Mouse (Mus musculus) intestine, embryonic 14.5 days (tissue): ENCODE results near the gene Umad1. TPM values are rescaled to one million over a fixed set of nuclear protein-coding genes. Genes with fewer than 3 reads are reported as not detected.

ENCODE experiments used
- ATAC-seq: fragments of 200-750 bp; cut with Nextera tagmentation; replicated peaks from 2 replicates; pipeline ENCODE4 v1.8.0; 2017; ENCODE audit warnings: low read depth, moderate number of reproducible peaks, moderate TSS enrichment, moderate library complexity; ENCODE audit not compliant: low FRiP score, low TSS enrichment
- DNase-seq: peaks from one replicate; pipeline ENCODE4 v3.0.0-alpha.2; 2018; ENCODE audit warnings: low spot score
- H3K27ac ChIP-seq: fragments of 300-500 bp; sonication (generic); 2 replicates; pipeline ENCODE4 v1.5.1; 2014; ENCODE audit warnings: low read depth, mild to moderate bottlenecking, control low read depth
- H3K27me3 ChIP-seq: fragments of 300-500 bp; sonication (generic); replicated peaks from 2 replicates; pipeline ENCODE4 v1.6.1; 2014; ENCODE audit warnings: low read length, control low read depth; ENCODE audit not compliant: control insufficient read depth, insufficient read depth
- H3K36me3 ChIP-seq: fragments of 300-500 bp; sonication (generic); 2 replicates; pipeline ENCODE4 v1.6.1; 2014; ENCODE audit warnings: low read length, control low read depth; ENCODE audit not compliant: control insufficient read depth, insufficient read depth
- H3K4me1 ChIP-seq: fragments of 300-500 bp; sonication (generic); replicated peaks from 2 replicates; pipeline ENCODE4 v1.6.1; 2014; ENCODE audit warnings: low read length, control low read depth, mixed read lengths; ENCODE audit not compliant: control insufficient read depth, insufficient read depth
- H3K4me2 ChIP-seq: fragments of 300-500 bp; sonication (generic); 2 replicates; pipeline ENCODE4 v1.6.1; 2014; ENCODE audit warnings: low read length
- H3K4me3 ChIP-seq: fragments of 300-500 bp; sonication (generic); 2 replicates; pipeline ENCODE4 v1.5.1; 2014; ENCODE audit warnings: low read depth, low read length, control low read depth, mixed read lengths
- H3K9ac ChIP-seq: fragments of 300-500 bp; sonication (generic); 2 replicates; pipeline ENCODE4 v1.6.1; 2014; ENCODE audit warnings: mild to moderate bottlenecking, low read length
- H3K9me3 ChIP-seq: fragments of 300-500 bp; sonication (generic); 2 replicates; pipeline ENCODE4 v1.6.1; 2016; ENCODE audit warnings: low read length, control low read depth; ENCODE audit not compliant: control insufficient read depth
- WGBS: fragments of 180-500 bp; shearing (Covaris S2); extraction: QIAGEN DNeasy Blood & Tissue Kit; methylation state at CpG from one replicate; pipeline ENCODE4 v1.1.7; 2014; 5-methylcytosine and 5-hydroxymethylcytosine counted together
- polyA plus RNA-seq: library from polyadenylated mRNA; unstranded; fragments of >200 nt; fragmentation: Nextera tagmentation; extraction: Ambion mirVana; gene quantifications from 2 replicates; pipeline ENCODE4 v1.2.1, GENCODE M21; 2014

Umad1 gene
- polyA plus RNA-seq, 1 experiment from 2014 or later: 21.0 TPM

DNA sequence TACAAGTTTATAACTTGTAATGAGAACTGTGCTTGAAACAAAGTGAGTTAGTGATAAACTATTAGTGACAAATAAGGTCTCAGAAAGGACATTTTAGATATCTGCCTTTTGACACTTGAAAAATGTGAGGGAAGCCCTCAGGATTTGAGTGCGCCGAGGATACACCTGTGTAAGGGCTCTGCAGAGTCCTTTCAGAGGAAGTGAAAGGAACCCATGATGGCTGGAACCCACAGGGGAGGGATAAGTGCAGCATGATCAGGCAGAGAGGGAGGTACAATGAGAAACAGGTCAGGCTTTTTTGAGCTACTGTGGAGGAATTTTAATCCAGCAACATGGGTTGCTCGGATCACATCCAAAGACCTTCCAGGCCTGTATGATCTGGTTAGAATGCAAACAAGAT, 239.9 kb downstream of the Umad1 start:
- H3K9ac ChIP-seq: no peak overlapping the region
- ATAC-seq (no peak), DNase-seq (no peak)
- H3K27me3 ChIP-seq: no peaks in the 10 kb centered on the region
- H3K4me1 ChIP-seq: no peaks in the 10 kb centered on the region
- no peaks in the 10 kb centered on the region for H3K36me3 ChIP-seq
- 90% methylated on average over 3 of the region's 3 CpGs for WGBS
- no peak overlapping the region for H3K27ac ChIP-seq
- no peak overlapping the region for H3K4me3 ChIP-seq
- H3K9me3 ChIP-seq: no peaks in the 10 kb centered on the region
- H3K4me2 ChIP-seq: no peak overlapping the region

DNA sequence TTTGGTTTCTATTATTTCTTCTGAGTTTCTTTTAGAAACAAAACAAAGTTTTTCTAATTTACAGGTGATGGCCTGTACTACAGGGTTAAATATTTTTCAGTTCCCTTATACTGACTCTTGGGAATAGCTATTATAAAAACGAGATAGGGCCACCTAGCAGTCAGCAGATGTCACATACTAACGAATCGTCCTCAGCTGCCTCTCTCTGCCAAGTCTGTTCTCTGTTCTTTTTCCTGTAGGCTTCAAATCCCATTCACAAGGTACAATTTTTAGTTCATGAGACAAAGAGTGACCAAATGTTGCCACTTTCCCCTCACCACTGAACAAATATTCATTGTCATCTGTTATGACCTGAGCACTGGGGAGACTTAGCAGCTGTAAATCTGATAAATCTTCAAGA, 244.9 kb downstream of the Umad1 start:
- no peaks in the 10 kb centered on the region for H3K27me3 ChIP-seq
- H3K9ac ChIP-seq: no peak overlapping the region
- no peak overlapping the region for H3K4me3 ChIP-seq
- 45% methylated on average over 3 of the region's 3 CpGs for WGBS
- H3K27ac ChIP-seq: no peak overlapping the region
- no peaks in the 10 kb centered on the region for H3K4me1 ChIP-seq
- DNase-seq (no peak), ATAC-seq (no peak)
- no peaks in the 10 kb centered on the region for H3K36me3 ChIP-seq
- H3K4me2 ChIP-seq: no peak overlapping the region
- H3K9me3 ChIP-seq: no peaks in the 10 kb centered on the region

DNA sequence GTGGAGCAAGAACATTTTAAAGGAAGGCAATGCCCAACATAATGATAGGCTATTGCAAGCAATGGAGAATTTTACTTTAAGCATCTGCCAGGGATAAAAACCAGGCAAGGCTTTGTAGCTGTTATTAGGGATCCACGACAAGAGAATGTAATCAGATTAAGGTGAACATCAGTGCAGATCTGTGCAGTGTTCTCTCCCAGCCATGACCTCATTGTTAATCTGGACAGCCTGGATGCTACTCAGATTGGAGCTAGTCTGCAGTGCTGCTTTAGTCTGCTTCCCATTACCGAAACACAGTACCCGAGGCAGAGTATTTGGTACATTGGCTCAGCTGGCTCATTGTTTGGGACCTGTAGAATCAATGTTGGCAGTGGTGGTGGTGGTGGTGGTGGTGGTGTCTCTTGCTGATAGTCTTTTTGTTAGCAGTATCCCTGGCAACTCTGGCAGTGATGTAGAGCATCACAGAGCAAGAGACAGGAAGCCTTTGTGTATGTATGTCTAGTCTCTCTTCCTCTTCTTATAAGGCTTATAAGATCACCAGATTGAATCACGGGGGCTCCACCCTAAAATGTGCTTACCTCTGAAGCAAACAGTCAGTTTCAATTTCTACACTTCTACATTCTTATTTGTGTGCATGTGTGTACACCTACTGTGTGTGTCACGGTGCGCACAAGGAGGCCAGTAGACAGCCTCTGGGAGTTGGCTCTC, 245.6 kb downstream of the Umad1 start:
- 83% methylated on average over 6 of the region's 6 CpGs for WGBS
- no peak for ATAC-seq
- Histone ChIP-seq H3K9ac (no peak overlapping the region), H3K27ac (no peak overlapping the region), H3K36me3 (no peaks in the 10 kb centered on the region), H3K4me3 (no peak overlapping the region), H3K4me1 (no peaks in the 10 kb centered on the region), H3K9me3 (no peaks in the 10 kb centered on the region), H3K27me3 (no peaks in the 10 kb centered on the region), H3K4me2 (no peak overlapping the region)
- no peak for DNase-seq

DNA sequence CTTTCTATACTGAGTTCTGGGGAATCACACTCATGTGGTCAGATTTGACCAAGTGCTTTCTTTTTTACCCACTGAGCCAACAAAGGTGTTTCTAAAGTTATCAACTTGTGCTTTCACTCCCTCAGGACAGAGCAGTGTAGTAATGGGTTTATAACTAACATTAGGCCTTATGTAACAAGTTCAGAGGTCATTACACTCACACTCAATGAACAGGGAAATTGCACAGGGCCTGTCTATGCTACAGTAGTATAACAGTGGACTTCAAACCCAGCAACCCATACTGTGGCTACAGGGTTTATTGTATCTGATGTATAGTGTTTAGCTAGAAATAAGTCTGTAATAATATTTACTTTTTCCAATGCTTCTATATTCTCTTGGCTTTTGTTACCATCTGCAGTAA, 247.5 kb downstream of the Umad1 start:
- DNase-seq (no peak), ATAC-seq (no peak)
- Histone ChIP-seq H3K9ac (no peak overlapping the region), H3K4me2 (no peak overlapping the region), H3K4me3 (no peak overlapping the region), H3K9me3 (no peaks in the 10 kb centered on the region), H3K27ac (no peak overlapping the region), H3K36me3 (no peaks in the 10 kb centered on the region), H3K4me1 (0 out of 2 replicates have a peak, but pooled peaks cover under 1% of the 10 kb centered on the region), H3K27me3 (no peaks in the 10 kb centered on the region)

Other genes starting within 250 kb of the Umad1 start
- gene Col28a1, start 66.7 kb upstream of the Umad1 start, polyA plus RNA-seq: 1.4 and 2.1 TPM in 2 replicates
- gene Mios, start 50.1 kb upstream of the Umad1 start, polyA plus RNA-seq: 25.2 and 29.3 TPM in 2 replicates
- 158 and 160 TPM in 2 replicates for gene Rpa3, start 115 bp upstream of the Umad1 start, polyA plus RNA-seq
- 8.6 and 10.7 TPM in 2 replicates for gene Gm45062, start 162 bp downstream of the Umad1 start, polyA plus RNA-seq